Mouse (Mus musculus): ENCODE measurements at regions not wholly inside any gene's neighbourhood (a gene's known extent, or its start where the extent isn't known, plus 50 kb on each side); places are given as distances from the start of the nearest gene placed in this dataset.

GRCm38 (mm10) chr4:152733017-152733416 lies 255.3 kb upstream of the Kcnab2 start:
- TF ChIP-seq CTCF (IDR thresholded peaks at IDR 0.05; ENCODE audit: low read depth) (no peak), EP300 (IDR thresholded peaks at IDR 0.05; ENCODE audit: low read depth) (no peak)
